Mouse (Mus musculus) ES-E14 (cell line): Measurements from ENCODE around the gene Col25a1. TPM values are rescaled to one million over a fixed set of nuclear protein-coding genes. Genes with fewer than 3 reads are reported as not detected.

Experiments used
- DNase-seq: peaks from one replicate; pipeline ENCODE4 v3.0.0-alpha.2; 2013; ENCODE audit warnings: low read depth, low spot score
- H3K27ac ChIP-seq: 2 replicates; pipeline ENCODE4 v1.5.1; 2012; ENCODE audit warnings: low read depth, mild to moderate bottlenecking, low read length, moderate library complexity, mixed read lengths; ENCODE audit not compliant: poor library complexity, insufficient read depth, severe bottlenecking
- H3K36me3 ChIP-seq: 2 replicates; pipeline ENCODE4 v1.6.1; 2012; ENCODE audit warnings: mild to moderate bottlenecking, low read length, moderate library complexity, mixed read lengths; ENCODE audit not compliant: control insufficient read depth, poor library complexity, insufficient read depth, severe bottlenecking
- H3K4me1 ChIP-seq, 2 experiments: fragments of 150-350 bp in 1 of 2; sonication (generic) in 1 of 2; 2 replicates each; pipeline ENCODE4 v1.6.1; 2012; ENCODE audit warnings: low read length in 2 of 2, mild to moderate bottlenecking in 1 of 2, mixed read lengths in 1 of 2; ENCODE audit not compliant: control insufficient read depth in 2 of 2, insufficient read depth in 2 of 2, poor library complexity in 1 of 2
- H3K4me3 ChIP-seq, 2 experiments: fragments of 150-350 bp in 1 of 2; sonication (generic) in 1 of 2; 2 replicates each; pipeline ENCODE4 v1.5.1; 2012; ENCODE audit warnings: low read length in 2 of 2, low read depth in 1 of 2, mild to moderate bottlenecking in 1 of 2, mixed read lengths in 1 of 2; ENCODE audit not compliant: insufficient read depth in 1 of 2, poor library complexity in 1 of 2, severe bottlenecking in 1 of 2
- H3K9ac ChIP-seq: 2 replicates; pipeline ENCODE4 v1.6.1; 2012; ENCODE audit warnings: low read depth, mild to moderate bottlenecking, low read length, mixed read lengths; ENCODE audit not compliant: poor library complexity, insufficient read depth, severe bottlenecking
- H3K9me3 ChIP-seq: fragments of 150-350 bp; sonication (generic); 2 replicates; pipeline ENCODE4 v1.6.1; 2012; ENCODE audit warnings: low read depth, mild to moderate bottlenecking, low read length; ENCODE audit not compliant: control insufficient read depth, insufficient read depth
- CHD2 ChIP-seq: IDR thresholded peaks from 2 replicates; pipeline ENCODE4 v1.6.1; 2014; ENCODE audit warnings: mild to moderate bottlenecking, low read depth, low read length, inconsistent platforms
- HCFC1 ChIP-seq: IDR thresholded peaks from 2 replicates; pipeline ENCODE4 v1.6.1; 2012; ENCODE audit warnings: low read length, inconsistent platforms, borderline replicate concordance; ENCODE audit not compliant: insufficient read depth
- MAFK ChIP-seq: IDR thresholded peaks from 2 replicates; pipeline ENCODE4 v1.6.1; 2014; ENCODE audit warnings: mild to moderate bottlenecking, low read depth, low read length, inconsistent platforms; ENCODE audit not compliant: insufficient read depth
- ZC3H11A ChIP-seq: IDR thresholded peaks from 2 replicates; pipeline ENCODE4 v1.6.1; 2012; ENCODE audit warnings: low read depth, mild to moderate bottlenecking, inconsistent platforms, low read length, borderline replicate concordance
- ZNF384 ChIP-seq: IDR thresholded peaks from 2 replicates; pipeline ENCODE4 v1.6.1; 2012; ENCODE audit warnings: low read depth, low read length, inconsistent platforms
- in situ Hi-C, 2 experiments: fragments of 600-800 bp; cut with MboI; formaldehyde crosslinking; loops; one replicate each; pipeline ENCODE4 v1.15.1; 2025; ENCODE audit warnings: low sequenced_read_pairs in 2 of 2, inconsistent platforms in 1 of 2; ENCODE audit not compliant: unreplicated experiment in 2 of 2
- total RNA-seq: library from RNA; depleted of rRNA; stranded (reverse); fragments of 300-350 nt; gene quantifications from 2 replicates; pipeline ENCODE4 v1.2.3, GENCODE M21; 2012

The Col25a1 gene
- total RNA-seq, 1 experiment: 0.45 TPM

- no peaks in the 10 kb centered on the region for H3K4me1 ChIP-seq
- no peaks in the 10 kb centered on the region for H3K36me3 ChIP-seq
- H3K4me3 ChIP-seq: no peak overlapping the region
- TF ChIP-seq HCFC1 (no peak), ZNF384 (no peak), CHD2 (no peak), ZC3H11A (no peak), MAFK (no peak)
- in situ Hi-C loops: no loop called here
- H3K9me3 ChIP-seq: no peaks in the 10 kb centered on the region
- H3K27ac ChIP-seq: no peak overlapping the region
- no peak for DNase-seq
- no peak overlapping the region for H3K9ac ChIP-seq
Measured at GRCm38 (mm10) chr3:130310694-130311305, 179.5 kb downstream of the Col25a1 start.

GRCm38 (mm10) chr3:130313246-130313645 lies 181.9 kb downstream of the Col25a1 start:
- no peak for DNase-seq
- H3K27ac ChIP-seq: no peak overlapping the region

GRCm38 (mm10) chr3:130327039-130328015 lies 196.0 kb downstream of the Col25a1 start:
- no peaks in the 10 kb centered on the region for H3K4me1 ChIP-seq
- in situ Hi-C loops: no loop called here
- no peak for TF ChIP-seq ZNF384
- DNase-seq: no peak
- H3K9me3 ChIP-seq: no peaks in the 10 kb centered on the region
- H3K36me3 ChIP-seq: no peaks in the 10 kb centered on the region
- no peak overlapping the region for H3K4me3 ChIP-seq
- H3K27ac ChIP-seq: no peak overlapping the region
- no peak overlapping the region for H3K9ac ChIP-seq

More at GRCm38 (mm10) chr3:130313246-130313645, 181.9 kb downstream of the Col25a1 start:
- no peaks in the 10 kb centered on the region for H3K9me3 ChIP-seq
- no peaks in the 10 kb centered on the region for H3K36me3 ChIP-seq
- in situ Hi-C loops: no loop called here
- H3K4me3 ChIP-seq: no peak overlapping the region
- TF ChIP-seq ZNF384 (no peak), MAFK (no peak), ZC3H11A (no peak), CHD2 (no peak), HCFC1 (no peak)
- no peaks in the 10 kb centered on the region for H3K4me1 ChIP-seq
- no peak overlapping the region for H3K9ac ChIP-seq

GRCm38 (mm10) chr3:130328909-130329308 lies 197.6 kb downstream of the Col25a1 start:
- Histone ChIP-seq H3K4me3 (no peak overlapping the region), H3K36me3 (no peaks in the 10 kb centered on the region), H3K9me3 (no peaks in the 10 kb centered on the region), H3K4me1 (no peaks in the 10 kb centered on the region), H3K27ac (no peak overlapping the region), H3K9ac (no peak overlapping the region)
- TF ChIP-seq HCFC1: no peak
- TF ChIP-seq ZNF384: no peak
- TF ChIP-seq ZC3H11A: no peak
- TF ChIP-seq MAFK: no peak
- TF ChIP-seq CHD2: no peak
- no peak for DNase-seq
- in situ Hi-C loops: no loop called here
